Mouse (Mus musculus) cerebellum, postnatal 36 days (tissue): Measurements from ENCODE around the gene Hmx1.
A peak's percentile ranks its signal among the peaks of the same experiment; 100 is the strongest.

ENCODE experiments used
- DNase-seq, 2 experiments: peaks; one replicate each; pipeline ENCODE4 v3.0.0; 2021 to 2022; ENCODE audit warnings: mixed read lengths in 2 of 2

Hmx1 gene

GRCm38 (mm10) chr5:35398310-35398910, 9.5 kb downstream of the Hmx1 start:
- DNase-seq, result no peak

GRCm38 (mm10) chr5:35399061-35399460, 10.2 kb downstream of the Hmx1 start:
- no peak for DNase-seq

- DNase-seq, result no peak
Measured at GRCm38 (mm10) chr5:35399704-35400320, 10.9 kb downstream of the Hmx1 start.

GRCm38 (mm10) chr5:35401240-35401639, 12.3 kb downstream of the Hmx1 start:
- no peak for DNase-seq

GRCm38 (mm10) chr5:35407411-35407930, 18.6 kb downstream of the Hmx1 start:
- no peak for DNase-seq

GRCm38 (mm10) chr5:35411028-35411427, 22.1 kb downstream of the Hmx1 start:
- DNase-seq, result no peak

GRCm38 (mm10) chr5:35412833-35413232, 23.9 kb downstream of the Hmx1 start:
- no peak for DNase-seq

GRCm38 (mm10) chr5:35417707-35418106, 28.8 kb downstream of the Hmx1 start:
- DNase-seq, result no peak

- no peak for DNase-seq
Measured at GRCm38 (mm10) chr5:35421622-35422021, 32.7 kb downstream of the Hmx1 start.

GRCm38 (mm10) chr5:35425218-35425617, 36.3 kb downstream of the Hmx1 start:
- no peak for DNase-seq

- DNase-seq, result no peak
Measured at GRCm38 (mm10) chr5:35427901-35428300, 39.0 kb downstream of the Hmx1 start.

GRCm38 (mm10) chr5:35428421-35428820, 39.5 kb downstream of the Hmx1 start:
- DNase-seq, result no peak

GRCm38 (mm10) chr5:35432098-35432497, 43.2 kb downstream of the Hmx1 start:
- no peak for DNase-seq

GRCm38 (mm10) chr5:35434038-35434437, 45.1 kb downstream of the Hmx1 start:
- DNase-seq, result no peak

GRCm38 (mm10) chr5:35434703-35435102, 45.8 kb downstream of the Hmx1 start:
- DNase-seq, result no peak

GRCm38 (mm10) chr5:35438805-35439204, 49.9 kb downstream of the Hmx1 start:
- no peak for DNase-seq

GRCm38 (mm10) chr5:35440459-35440858, 51.6 kb downstream of the Hmx1 start:
- no peak for DNase-seq

GRCm38 (mm10) chr5:35441411-35441810, 52.5 kb downstream of the Hmx1 start:
- DNase-seq, result no peak

GRCm38 (mm10) chr5:35444731-35445130, 55.8 kb downstream of the Hmx1 start:
- DNase-seq, result no peak

GRCm38 (mm10) chr5:35447656-35448443, 58.9 kb downstream of the Hmx1 start:
- peak; percentile 10 to 19 for DNase-seq
